Mouse (Mus musculus) kidney, adult 2 months (tissue): ENCODE measurements around the gene Cxcl12.

Experiments
- CTCF ChIP-seq: fragments of 200-500 bp; conservative IDR thresholded peaks from 2 replicates; pipeline ENCODE4 v1.5.1; 2011; ENCODE audit warnings: low read depth, mild to moderate bottlenecking, control low read depth, low read length, moderate library complexity, mixed read lengths; ENCODE audit not compliant: insufficient read depth, insufficient read length
- POLR2A ChIP-seq: fragments of 200-500 bp; IDR thresholded peaks from one replicate; pipeline ENCODE4 v1.6.1; 2011; ENCODE audit warnings: low read depth, low read length, control low read depth

GRCm38 (mm10) chr6:117146951-117147350 lies 21.4 kb upstream of the Cxcl12 start:
- no peak for TF ChIP-seq CTCF
- TF ChIP-seq POLR2A = no peak
